Mouse (Mus musculus): Measurements from ENCODE around the gene Sema4b.

Gene Sema4b

GRCm38 (mm10) chr7:80186531-80187296 lies at the start of gene Sema4b:
Sema4b (plus strand) TSS chr7:80186841.
- DNase-seq (ENCODE audit: low read depth in 1 of 2, low spot score in 2 of 2), result no peak

DNA sequence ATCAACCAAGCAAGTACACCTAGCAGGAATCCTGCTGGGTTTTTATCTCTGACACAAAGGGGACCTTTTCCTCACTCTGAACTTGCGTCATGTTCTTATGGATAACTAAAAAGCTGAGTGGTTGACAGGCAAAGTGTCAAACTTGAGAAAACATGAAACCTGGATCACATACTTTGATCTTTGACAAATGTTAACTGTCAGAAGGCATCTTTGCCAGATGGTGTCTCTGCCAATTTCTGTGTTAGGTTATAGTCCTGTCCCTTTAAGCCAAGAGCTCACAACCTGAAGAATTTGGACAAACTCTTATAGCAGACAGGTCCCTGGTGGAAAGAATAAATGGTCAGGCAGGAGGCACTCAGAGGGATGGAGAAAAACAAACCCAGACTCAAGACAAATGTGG lies 48.3 kb upstream of the Sema4b start:
- DNase-seq (ENCODE audit: low read depth in 1 of 2, low spot score in 2 of 2), result no peak

GRCm38 (mm10) chr7:80140815-80141214 lies 45.8 kb upstream of the Sema4b start:
- DNase-seq (ENCODE audit: low read depth in 1 of 2, low spot score in 2 of 2), result peak in 1 of 2 experiments; percentile 43

DNA sequence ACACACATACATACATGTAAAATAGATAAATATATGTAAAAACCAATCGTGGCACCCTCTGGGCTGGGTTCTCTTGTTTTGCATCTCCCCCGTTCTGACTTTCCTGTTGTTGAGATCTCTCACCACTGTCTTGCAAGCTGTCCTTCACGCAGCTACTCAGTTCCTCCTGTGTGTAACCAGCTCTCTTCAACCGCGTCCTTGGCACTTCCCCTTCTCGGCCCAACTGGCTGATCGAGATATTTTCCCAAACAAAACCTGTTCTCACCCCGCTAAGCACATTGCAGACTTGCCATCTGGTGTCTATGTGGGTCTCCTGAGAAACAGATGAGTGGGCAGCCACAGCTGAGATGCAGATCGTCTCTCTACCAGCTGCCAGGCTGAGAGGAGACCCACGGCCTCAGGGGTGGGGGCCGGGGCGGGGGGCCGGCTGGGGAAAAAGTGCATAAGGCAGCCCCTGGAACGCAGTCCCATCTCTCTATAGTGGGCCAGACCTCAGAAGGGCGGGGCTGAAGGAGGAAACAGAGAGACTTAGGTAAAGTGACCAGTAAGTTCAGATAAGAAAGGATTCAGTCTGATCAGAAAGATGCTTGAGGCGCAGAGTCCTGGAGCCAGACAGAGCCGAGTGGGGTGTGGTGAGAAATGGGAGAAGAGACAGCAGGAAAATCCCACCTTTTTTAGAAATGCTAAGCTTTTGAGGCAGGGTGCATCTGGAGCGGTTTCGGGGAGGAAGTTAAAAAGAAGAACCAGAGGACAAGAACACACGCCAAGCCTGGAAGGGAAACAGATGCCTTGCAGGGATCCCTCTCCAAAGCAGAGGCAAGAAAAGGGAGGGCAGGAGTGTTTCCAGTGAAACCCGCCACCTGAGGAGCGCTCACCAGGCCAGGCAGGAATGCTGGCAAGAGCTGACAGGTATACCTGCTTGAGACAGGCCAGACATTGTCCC lies 43.0 kb upstream of the Sema4b start:
- peak; percentile 61 to 65 for DNase-seq (ENCODE audit: low read depth in 1 of 2, low spot score in 2 of 2)

GRCm38 (mm10) chr7:80144695-80145094 lies 41.9 kb upstream of the Sema4b start:
- no peak for DNase-seq (ENCODE audit: low read depth in 1 of 2, low spot score in 2 of 2)

- no peak for DNase-seq (ENCODE audit: low read depth in 1 of 2, low spot score in 2 of 2)
Measured at GRCm38 (mm10) chr7:80146077-80146476, 40.6 kb upstream of the Sema4b start.

DNA sequence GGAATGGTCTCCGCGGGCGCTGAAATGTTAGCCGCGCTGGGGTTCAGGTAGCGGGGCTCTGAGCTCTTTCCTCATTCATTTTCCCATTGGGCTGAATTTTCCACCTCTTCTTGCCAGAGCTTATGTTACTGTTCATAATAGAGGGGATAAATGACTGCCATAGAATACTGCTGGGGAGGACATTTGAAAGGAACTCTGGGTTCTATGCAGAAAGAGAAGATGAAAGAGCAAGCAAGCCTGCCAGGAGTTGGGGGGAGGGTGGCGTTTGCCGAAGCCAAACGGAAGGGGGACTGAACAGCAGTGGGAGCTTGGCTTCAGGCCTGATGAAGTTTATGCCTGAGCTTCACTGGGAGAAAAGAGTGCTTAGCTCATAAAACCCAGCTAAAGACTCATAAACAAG lies 37.3 kb upstream of the Sema4b start:
- no peak for DNase-seq (ENCODE audit: low read depth in 1 of 2, low spot score in 2 of 2)

DNA sequence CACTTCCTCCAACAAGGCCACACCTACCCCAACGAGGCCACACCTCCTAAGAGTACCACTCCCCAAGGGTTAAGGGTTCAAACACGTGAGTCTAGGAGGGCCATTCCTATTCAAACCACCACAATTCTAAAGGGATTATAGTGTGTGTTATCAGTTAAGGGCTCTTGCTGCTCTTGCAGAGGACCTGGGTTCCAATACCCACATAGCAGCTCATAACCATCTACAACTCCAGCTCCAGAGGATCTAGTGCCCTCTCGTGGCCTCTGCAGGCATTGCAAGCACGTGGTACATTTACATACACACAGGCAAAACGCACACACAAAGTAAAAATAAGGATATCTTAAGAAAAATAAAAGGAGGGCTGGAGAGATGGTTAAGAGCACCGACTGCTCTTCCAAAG lies 34.5 kb upstream of the Sema4b start:
- no peak for DNase-seq (ENCODE audit: low read depth in 1 of 2, low spot score in 2 of 2)

DNA sequence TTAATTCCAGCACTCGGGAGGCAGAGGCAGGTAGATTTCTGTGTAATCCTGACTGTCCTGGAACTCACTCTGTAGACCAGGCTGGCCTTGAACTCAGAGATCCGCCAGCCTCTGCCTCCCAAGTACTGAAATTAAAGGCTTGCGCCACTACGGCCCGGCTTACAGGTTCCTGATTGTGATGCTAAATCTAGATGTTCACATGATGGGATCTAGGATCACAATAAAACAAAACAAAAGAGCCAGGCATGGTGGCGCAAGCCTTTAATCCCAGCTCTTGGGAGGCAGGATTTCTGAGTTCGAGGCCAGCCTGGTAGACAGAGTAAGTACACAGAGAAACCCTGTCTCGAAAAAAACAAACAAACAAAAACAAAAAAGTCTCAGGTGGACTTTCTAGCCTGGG lies 33.9 kb upstream of the Sema4b start:
- no peak for DNase-seq (ENCODE audit: low read depth in 1 of 2, low spot score in 2 of 2)

GRCm38 (mm10) chr7:80154689-80155088 lies 32.0 kb upstream of the Sema4b start:
- DNase-seq (ENCODE audit: low read depth in 1 of 2, low spot score in 2 of 2), result no peak

GRCm38 (mm10) chr7:80156711-80157227 lies 29.9 kb upstream of the Sema4b start:
- DNase-seq (ENCODE audit: low read depth in 1 of 2, low spot score in 2 of 2), result no peak

DNA sequence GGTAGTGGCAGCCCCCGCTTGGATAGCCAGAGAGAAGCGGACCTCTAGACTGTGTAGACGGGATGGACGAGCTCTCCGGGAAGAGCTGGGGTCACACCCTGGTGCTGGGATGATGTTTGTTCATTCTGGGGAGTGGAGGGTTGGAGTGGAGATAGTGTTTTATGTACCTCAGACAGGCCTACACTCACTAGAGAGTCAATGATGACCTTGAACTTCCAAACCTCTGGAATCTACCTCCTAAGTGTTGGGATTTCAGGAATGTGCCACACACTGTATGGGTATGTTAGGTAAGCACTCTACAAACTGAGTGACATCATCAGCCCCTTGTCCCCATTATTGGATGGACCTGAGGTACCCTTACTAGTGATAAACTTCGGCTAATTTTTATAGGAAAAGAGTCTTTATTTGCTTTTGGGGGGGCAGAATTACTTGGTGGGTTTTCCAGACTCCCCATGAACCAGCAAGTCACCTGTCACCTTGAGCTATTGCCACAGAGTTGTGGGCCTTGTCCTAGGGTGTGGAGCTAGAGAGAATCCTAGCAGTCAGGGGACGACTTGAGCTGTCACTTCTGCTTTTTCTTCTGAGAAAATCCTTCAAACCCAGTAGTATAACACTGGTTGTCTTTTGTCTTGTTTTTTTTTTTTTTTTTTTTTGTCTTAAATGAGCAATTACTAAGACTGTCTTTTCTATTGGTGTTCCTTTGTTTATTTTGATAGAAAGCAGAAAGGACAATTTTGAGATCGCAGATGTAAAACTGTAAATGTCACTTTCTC lies 28.0 kb upstream of the Sema4b start:
- DNase-seq (ENCODE audit: low read depth in 1 of 2, low spot score in 2 of 2), result no peak

DNA sequence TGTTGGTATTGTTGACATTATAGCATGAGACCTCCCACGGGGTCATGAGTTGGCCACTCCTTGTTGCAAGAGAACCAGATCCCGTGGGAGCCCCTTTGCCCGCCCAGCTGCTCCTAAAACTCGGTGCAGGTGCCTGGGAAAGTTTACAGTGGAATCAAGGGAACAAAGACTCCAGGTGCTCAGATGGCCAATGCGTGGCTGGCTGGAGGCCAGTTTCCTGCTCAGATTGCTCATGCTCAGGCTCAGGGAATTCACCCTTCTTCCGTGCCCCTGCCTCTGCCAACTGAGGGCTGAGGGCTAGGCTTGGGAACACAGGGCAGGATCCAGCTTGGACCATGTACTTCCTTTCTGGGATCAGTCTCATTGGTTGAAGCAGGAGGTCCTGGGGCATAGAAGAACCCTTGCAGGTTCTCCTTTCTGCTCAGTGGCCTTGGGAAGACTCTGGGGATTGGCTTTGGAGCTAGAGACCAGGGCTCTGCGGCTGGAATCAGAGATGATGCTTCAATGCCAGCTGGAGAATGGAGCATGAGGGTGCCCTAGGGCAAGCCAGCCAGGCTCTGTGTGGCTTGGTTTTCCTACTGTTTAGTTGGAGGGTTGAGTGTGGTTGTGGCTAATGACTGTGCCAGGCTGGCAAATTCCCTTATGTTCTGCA lies 26.2 kb upstream of the Sema4b start:
- no peak for DNase-seq (ENCODE audit: low read depth in 1 of 2, low spot score in 2 of 2)

DNA sequence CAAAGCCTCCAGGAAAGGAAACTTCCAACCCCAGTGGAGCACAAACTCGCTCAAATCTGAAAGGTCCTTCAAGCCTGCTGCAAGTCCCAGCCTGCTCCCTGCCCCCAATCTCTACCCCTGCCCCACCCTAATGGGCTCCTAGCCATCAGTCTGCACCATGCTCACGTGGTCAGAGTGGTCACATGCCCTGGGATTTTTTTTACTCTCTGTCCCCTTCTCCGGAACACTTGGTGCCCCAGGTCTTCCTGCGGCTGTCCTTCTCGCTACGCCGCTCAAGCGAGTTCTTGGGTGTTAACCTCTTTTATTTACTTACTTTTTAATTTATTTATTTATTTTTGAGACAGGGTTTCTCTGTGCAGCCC lies 25.7 kb upstream of the Sema4b start:
- DNase-seq (ENCODE audit: low read depth in 1 of 2, low spot score in 2 of 2), result no peak

GRCm38 (mm10) chr7:80165432-80165831 lies 21.2 kb upstream of the Sema4b start:
- no peak for DNase-seq (ENCODE audit: low read depth in 1 of 2, low spot score in 2 of 2)

DNA sequence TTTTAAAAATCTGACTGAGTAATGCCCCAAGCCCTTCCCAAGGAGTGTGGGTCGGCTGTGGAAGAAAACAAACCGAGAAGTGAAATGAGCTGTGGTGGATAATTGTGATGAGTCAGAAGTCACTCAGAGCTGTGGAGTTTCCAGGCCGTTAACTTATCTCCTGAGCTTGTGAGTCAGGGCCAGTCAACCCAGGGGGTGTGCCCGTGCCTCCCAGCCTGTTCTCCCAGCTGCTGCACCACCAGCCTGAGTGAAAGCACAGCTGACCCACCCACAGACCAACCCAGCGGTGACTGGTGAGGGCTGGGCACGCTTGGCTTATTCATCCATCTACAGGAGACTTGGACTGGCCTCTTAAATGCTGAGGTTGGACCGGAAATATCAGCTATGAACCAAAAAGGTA lies 19.9 kb upstream of the Sema4b start:
- peak in 1 of 2 experiments; percentile 72 for DNase-seq (ENCODE audit: low read depth in 1 of 2, low spot score in 2 of 2)

- no peak for DNase-seq (ENCODE audit: low read depth in 1 of 2, low spot score in 2 of 2)
Measured at GRCm38 (mm10) chr7:80169847-80170246, 16.8 kb upstream of the Sema4b start.

DNA sequence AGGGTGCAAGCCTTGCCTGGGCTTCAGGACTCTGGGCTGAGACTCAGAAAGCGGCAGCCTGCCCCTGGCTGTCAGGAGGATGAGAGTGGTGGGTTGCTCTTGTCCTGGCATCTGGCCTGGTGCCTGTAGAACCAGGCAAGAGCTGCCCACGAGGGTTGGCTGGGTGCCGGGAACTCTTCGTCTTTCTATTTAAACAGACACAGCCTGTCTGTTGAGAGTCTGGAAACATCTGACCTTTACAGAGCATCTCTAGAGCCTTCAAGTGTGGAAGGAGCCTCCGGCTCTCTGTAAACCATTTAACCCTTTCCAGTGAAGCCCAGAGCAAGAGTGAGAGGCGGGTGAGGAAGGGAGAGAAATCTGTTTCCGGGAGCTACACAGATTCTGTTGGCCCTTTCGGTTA lies 15.3 kb upstream of the Sema4b start:
- DNase-seq (ENCODE audit: low read depth in 1 of 2, low spot score in 2 of 2), result no peak

- no peak for DNase-seq (ENCODE audit: low read depth in 1 of 2, low spot score in 2 of 2)
Measured at GRCm38 (mm10) chr7:80172069-80172956, 14.3 kb upstream of the Sema4b start.

- no peak for DNase-seq (ENCODE audit: low read depth in 1 of 2, low spot score in 2 of 2)
Measured at GRCm38 (mm10) chr7:80176159-80176558, 10.5 kb upstream of the Sema4b start.
